Mouse (Mus musculus): ENCODE results near the gene Xiap.

Gene Xiap

GRCm38 (mm10) chrX:42088136-42088535, 28.7 kb downstream of the Xiap start:
- DNase-seq: no peak

- DNase-seq: no peak
Measured at GRCm38 (mm10) chrX:42107137-42107536, 47.7 kb downstream of the Xiap start.

- no peak for DNase-seq
Measured at GRCm38 (mm10) chrX:42110585-42110984, 51.1 kb downstream of the Xiap start.

GRCm38 (mm10) chrX:42119442-42120048, 60.1 kb downstream of the Xiap start:
- no peak for DNase-seq

- no peak for DNase-seq
Measured at GRCm38 (mm10) chrX:42124963-42125697, 65.7 kb downstream of the Xiap start.

- DNase-seq: no peak
Measured at GRCm38 (mm10) chrX:42139882-42140281, 80.4 kb downstream of the Xiap start.

- DNase-seq: no peak
Measured at GRCm38 (mm10) chrX:42142620-42143019, 83.1 kb downstream of the Xiap start.

- DNase-seq: no peak
Measured at GRCm38 (mm10) chrX:42143991-42144390, 84.5 kb downstream of the Xiap start.

GRCm38 (mm10) chrX:42148016-42148451, 88.6 kb downstream of the Xiap start:
- no peak for DNase-seq

GRCm38 (mm10) chrX:42148788-42149556, 89.5 kb downstream of the Xiap start, which contains the start of gene Stag2:
TSS of gene Stag2 (plus strand) at chrX:42149317.
- DNase-seq: peak; percentile 84

- DNase-seq: peak; percentile 60
Measured at GRCm38 (mm10) chrX:42149557-42150345, 90.3 kb downstream of the Xiap start.

GRCm38 (mm10) chrX:42150346-42151023, 91.0 kb downstream of the Xiap start:
- peak; percentile 78 for DNase-seq

- DNase-seq: peak; percentile 41
Measured at GRCm38 (mm10) chrX:42151024-42151754, 91.7 kb downstream of the Xiap start.

GRCm38 (mm10) chrX:42151903-42152369, 92.5 kb downstream of the Xiap start:
- DNase-seq: peak; percentile 83

- no peak for DNase-seq
Measured at GRCm38 (mm10) chrX:42153056-42153455, 93.6 kb downstream of the Xiap start.

Data from cerebellum, adult 9-10 months (tissue).